8 mouse cellular contexts compared by ENCODE assay signal in the genomic region with DNA sequence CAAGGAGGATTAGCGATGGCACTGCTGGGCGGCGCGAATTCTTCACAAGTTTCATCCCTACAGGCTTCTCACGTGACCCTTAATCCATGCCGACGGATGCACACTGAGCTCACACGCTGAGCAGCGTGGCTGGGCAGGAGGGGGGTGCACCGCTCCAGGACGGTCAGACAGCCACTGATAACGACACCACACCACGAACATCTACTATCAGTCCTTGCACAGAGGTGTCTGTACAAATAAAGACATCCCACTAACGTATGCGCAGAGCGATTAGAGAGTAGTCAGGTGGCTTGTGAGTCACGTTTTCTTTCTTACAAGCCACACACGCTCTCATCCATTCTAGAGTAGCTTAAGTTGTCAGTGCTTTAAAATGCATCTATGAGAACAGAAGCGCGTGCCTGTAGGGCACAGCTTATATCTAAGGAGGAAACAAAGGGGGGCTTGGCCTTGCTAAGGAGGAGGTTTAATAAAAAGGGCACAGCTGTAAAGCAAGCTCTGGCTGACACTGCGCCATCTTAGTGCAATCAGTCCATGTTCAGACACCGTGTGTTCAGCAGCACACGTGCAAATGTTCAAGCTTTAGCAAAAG. TPM values are rescaled to one million over a fixed set of nuclear protein-coding genes. Genes with fewer than 3 reads are reported as not detected.
DNase-seq lines count a peak whose midpoint lies in the region; ATAC-seq lines count a peak whose summit lies in the region.

No protein-coding gene starts in this region.

- 9% methylated on average over 23 of the region's 23 CpGs for WGBS in heart, embryonic 11.5 days (ENCODE audit: insufficient replicate concordance)
- 10% methylated on average over 23 of the region's 23 CpGs for WGBS in embryonic facial prominence, embryonic 10.5 days
- 15% methylated on average over 23 of the region's 23 CpGs for WGBS in limb, embryonic 10.5 days
- WGBS in neural tube, embryonic 13.5 days = 19% methylated on average over 23 of the region's 23 CpGs

- peaks cover 11% of the 10 kb centered on the region for H3K36me3 ChIP-seq in heart, embryonic 11.5 days (ENCODE audit: control insufficient read depth, insufficient read depth, low read length)
- H3K36me3 ChIP-seq in embryonic facial prominence, embryonic 10.5 days (replicated peaks) = peaks cover 70% of the 10 kb centered on the region
- H3K36me3 ChIP-seq in limb, embryonic 10.5 days = peaks cover 67% of the 10 kb centered on the region
- peaks cover 60% of the 10 kb centered on the region for H3K36me3 ChIP-seq in neural tube, embryonic 13.5 days

- H3K4me1 ChIP-seq in heart, embryonic 11.5 days (ENCODE audit: control insufficient read depth, insufficient read depth, low read length) = peaks cover 7% of the 10 kb centered on the region; the same call in 1 of the 2 replicates
- H3K4me1 ChIP-seq in embryonic facial prominence, embryonic 10.5 days = peaks cover 16% of the 10 kb centered on the region
- 0 out of 2 replicates have a peak, but pooled peaks cover 5% of the 10 kb centered on the region for H3K4me1 ChIP-seq in limb, embryonic 10.5 days
- H3K4me1 ChIP-seq in neural tube, embryonic 13.5 days (replicated peaks) = peaks cover 20% of the 10 kb centered on the region

- no peaks in the 10 kb centered on the region for H3K27me3 ChIP-seq in heart, embryonic 11.5 days (ENCODE audit: control insufficient read depth, insufficient read depth, low read length)
- no peaks in the 10 kb centered on the region for H3K27me3 ChIP-seq in embryonic facial prominence, embryonic 10.5 days (replicated peaks; ENCODE audit: low read depth, poor library complexity, severe bottlenecking)
- no peaks in the 10 kb centered on the region for H3K27me3 ChIP-seq in limb, embryonic 10.5 days (ENCODE audit: low read depth, poor library complexity, severe bottlenecking)
- no peaks in the 10 kb centered on the region for H3K27me3 ChIP-seq in neural tube, embryonic 13.5 days

- H3K4me2 ChIP-seq in heart, embryonic 11.5 days = peak overlapping the region; percentile 40
- H3K4me2 ChIP-seq in neural tube, embryonic 13.5 days = peak overlapping the region; percentile 43

- H3K9me3 ChIP-seq in heart, embryonic 11.5 days (replicated peaks; ENCODE audit: control insufficient read depth, low read length) = no peaks in the 10 kb centered on the region
- H3K9me3 ChIP-seq in embryonic facial prominence, embryonic 10.5 days = no peaks in the 10 kb centered on the region
- no peaks in the 10 kb centered on the region for H3K9me3 ChIP-seq in limb, embryonic 10.5 days (replicated peaks)
- no peaks in the 10 kb centered on the region for H3K9me3 ChIP-seq in neural tube, embryonic 13.5 days

- intact Hi-C loops in left cerebral cortex, postnatal 36 days (cut with DNase I) = no loop called here

- H3K27ac ChIP-seq in heart, embryonic 11.5 days (ENCODE audit: low read depth, low read length) = peak overlapping the region; percentile 74
- peak overlapping the region; percentile 61 for H3K27ac ChIP-seq in embryonic facial prominence, embryonic 10.5 days (replicated peaks)
- H3K27ac ChIP-seq in limb, embryonic 10.5 days = no peak overlapping the region
- H3K27ac ChIP-seq in neural tube, embryonic 13.5 days (replicated peaks) = peak overlapping the region; percentile 54

- H3K4me3 ChIP-seq in heart, embryonic 11.5 days (ENCODE audit: low read depth, low read length) = no peak overlapping the region
- peak overlapping the region; percentile 37; the same call in 1 of the 2 replicates for H3K4me3 ChIP-seq in embryonic facial prominence, embryonic 10.5 days
- H3K4me3 ChIP-seq in limb, embryonic 10.5 days = no peak overlapping the region
- peak overlapping the region; percentile 15; the same call in 1 of the 2 replicates for H3K4me3 ChIP-seq in neural tube, embryonic 13.5 days

- no peak for DNase-seq in heart, adult 18-20 months
- peak; percentile 63 for DNase-seq in embryonic facial prominence, embryonic 10.5 days (ENCODE audit: low spot score)
- peak; percentile 32 for DNase-seq in limb, embryonic 10.5 days (ENCODE audit: low spot score)
- DNase-seq in layer of hippocampus, postnatal 36 days = no peak
- DNase-seq in left cerebral cortex, postnatal 36 days (ENCODE audit: low spot score in 2 of 2) = no peak
- DNase-seq in gastrocnemius, postnatal 10 days = no peak

- peak overlapping the region; percentile 1; the same call in 1 of the 2 replicates for H3K9ac ChIP-seq in heart, embryonic 11.5 days (ENCODE audit: low read depth, low read length)
- H3K9ac ChIP-seq in neural tube, embryonic 13.5 days = no peak overlapping the region

- ATAC-seq in heart, embryonic 11.5 days (replicated peaks; ENCODE audit: insufficient number of reproducible peaks, low FRiP score, low TSS enrichment) = peak; percentile 100
- ATAC-seq in neural tube, embryonic 13.5 days (ENCODE audit: low read depth) = peak; percentile 81

RNA-seq across cellular contexts. Expression of gene Tbk1, which starts 17.5 kb away (rescaled TPM):
- polyA plus RNA-seq in heart, embryonic 11.5 days (2014; fragmentation: Nextera tagmentation; extraction: Ambion mirVana) = 22.7 and 27.4 TPM in 2 replicates
- total RNA-seq in heart, adult 18-20 months (2021) = 10 to 100 TPM; 18.4 to 21.3 TPM
- polyA plus RNA-seq in embryonic facial prominence, embryonic 10.5 days (2016; fragmentation: Nextera tagmentation; extraction: Ambion mirVana) = 29.8 and 30.1 TPM in 2 replicates
- polyA plus RNA-seq in limb, embryonic 10.5 days (2016; fragmentation: Nextera tagmentation; extraction: Ambion mirVana) = 25.1 and 29.9 TPM in 2 replicates
- 28.9 and 36.3 TPM in 2 replicates for polyA plus RNA-seq in neural tube, embryonic 13.5 days (2015; fragmentation: Nextera tagmentation; extraction: Ambion mirVana)
- 10 to 100 TPM; 51.9 to 53.7 TPM for total RNA-seq in layer of hippocampus, postnatal 36 days (2021)
- total RNA-seq in left cerebral cortex, postnatal 36 days (2021) = 10 to 100 TPM; 43.9 to 48.7 TPM
- 10 to 100 TPM; 14.6 to 20.7 TPM for total RNA-seq in gastrocnemius, postnatal 10 days (2021)

RNA-seq across cellular contexts. Expression of gene Xpot, which starts 57.0 kb away (rescaled TPM):
- polyA plus RNA-seq in heart, embryonic 11.5 days (2014; fragmentation: Nextera tagmentation; extraction: Ambion mirVana) = 35.3 and 44.8 TPM in 2 replicates
- 10 to 100 TPM; 22.6 to 28.5 TPM for total RNA-seq in heart, adult 18-20 months (2021)
- 58.3 and 59.8 TPM in 2 replicates for polyA plus RNA-seq in embryonic facial prominence, embryonic 10.5 days (2016; fragmentation: Nextera tagmentation; extraction: Ambion mirVana)
- 58.0 and 63.7 TPM in 2 replicates for polyA plus RNA-seq in limb, embryonic 10.5 days (2016; fragmentation: Nextera tagmentation; extraction: Ambion mirVana)
- 26.3 and 36.0 TPM in 2 replicates for polyA plus RNA-seq in neural tube, embryonic 13.5 days (2015; fragmentation: Nextera tagmentation; extraction: Ambion mirVana)
- 10 to 100 TPM; 65.7 to 73.6 TPM for total RNA-seq in layer of hippocampus, postnatal 36 days (2021)
- total RNA-seq in left cerebral cortex, postnatal 36 days (2021) = 10 to 100 TPM; 69.8 to 70.9 TPM
- 10 to 100 TPM; 29.4 to 38.0 TPM for total RNA-seq in gastrocnemius, postnatal 10 days (2021)

Comparison
In these comparisons a context has a peak if more than half of its experiments do, and no peak if none do; other contexts are left out.
1. H3K4me3 ChIP-seq: peak in embryonic facial prominence, embryonic 10.5 days (single experiment) and neural tube, embryonic 13.5 days (single experiment); none in heart, embryonic 11.5 days (single experiment) and limb, embryonic 10.5 days (single experiment).
2. DNase-seq: peak in embryonic facial prominence, embryonic 10.5 days (single experiment) and limb, embryonic 10.5 days (single experiment); none in heart, adult 18-20 months (0 of 2), layer of hippocampus, postnatal 36 days (0 of 2), left cerebral cortex, postnatal 36 days (0 of 2) and gastrocnemius, postnatal 10 days (single experiment).